Mouse (Mus musculus) brown adipose tissue, adult 24 weeks (tissue): Measurements from ENCODE around the gene Memo1. TPM values are rescaled to one million over a fixed set of nuclear protein-coding genes. Genes with fewer than 3 reads are reported as not detected.
A peak's percentile ranks its signal among the peaks of the same experiment; 100 is the strongest.

Experiments
- H3K27ac ChIP-seq: fragments of 200-500 bp; replicated peaks from 2 replicates; pipeline ENCODE4 v1.5.1; 2012; ENCODE audit warnings: low read depth, mild to moderate bottlenecking, low read length
- H3K4me1 ChIP-seq: fragments of 200-500 bp; 2 replicates; pipeline ENCODE4 v1.6.1; 2012; ENCODE audit warnings: low read length, mixed read lengths; ENCODE audit not compliant: control insufficient read depth, insufficient read depth, insufficient read length
- H3K4me3 ChIP-seq: fragments of 200-500 bp; 2 replicates; pipeline ENCODE4 v1.5.1; 2012; ENCODE audit warnings: low read depth, mild to moderate bottlenecking, low read length, moderate library complexity; ENCODE audit not compliant: insufficient read depth
- polyA plus RNA-seq: library from polyadenylated mRNA; stranded (reverse); fragments of >200 nt; gene quantifications from 2 replicates; pipeline ENCODE4 v1.2.4, GENCODE M21; 2012; ENCODE audit not compliant: missing spikeins, insufficient read depth, insufficient read length

The Memo1 gene
- polyA plus RNA-seq, 1 experiment = 81.4 TPM

GRCm38 (mm10) chr17:74282024-74282423 is 13.3 kb downstream of the Memo1 start:
- Histone ChIP-seq H3K27ac (no peak overlapping the region), H3K4me1 (peaks cover 3% of the 10 kb centered on the region), H3K4me3 (no peak overlapping the region)

DNA sequence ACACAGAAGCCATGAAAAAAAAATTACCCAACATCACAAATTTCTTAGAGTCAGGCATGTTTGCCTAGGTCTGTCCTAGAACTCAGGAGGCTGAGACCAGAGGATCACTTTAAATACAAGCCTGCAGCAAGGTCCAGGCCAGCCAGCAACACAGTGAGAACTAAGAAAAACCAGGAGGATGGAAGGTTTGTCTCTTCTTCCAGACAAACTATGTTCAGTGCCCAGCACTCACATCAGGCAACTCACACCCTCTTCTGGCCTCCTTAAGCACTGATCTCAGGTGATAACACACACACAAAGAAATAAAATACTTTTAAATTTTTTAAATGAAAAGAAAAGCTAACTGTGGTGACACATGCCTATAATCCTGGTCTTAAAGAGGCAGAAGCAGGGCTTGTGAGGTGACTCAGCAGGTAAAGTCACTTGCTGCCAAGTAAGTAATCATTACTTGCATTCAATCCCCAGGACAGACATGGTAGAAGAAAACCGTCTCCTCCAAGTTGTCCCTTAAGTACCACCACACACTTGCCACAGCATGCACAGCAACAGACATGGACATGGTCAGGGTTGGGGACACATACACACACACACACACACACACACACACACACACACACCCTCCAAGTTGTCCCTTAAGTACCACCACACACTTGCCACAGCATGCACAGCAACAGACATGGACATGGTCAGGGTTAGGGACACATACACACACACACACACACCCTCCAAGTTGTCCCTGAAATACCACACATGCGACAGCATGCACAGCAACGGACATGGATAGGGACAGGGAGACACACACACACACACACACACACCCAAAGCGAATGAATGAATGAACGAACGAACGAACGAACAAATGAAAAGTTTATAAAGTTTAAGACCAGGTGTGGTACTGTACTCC is 16.1 kb downstream of the Memo1 start:
- Histone ChIP-seq H3K4me3 (no peak overlapping the region), H3K4me1 (no peaks in the 10 kb centered on the region; the same call in 1 of the 2 replicates), H3K27ac (no peak overlapping the region)

DNA sequence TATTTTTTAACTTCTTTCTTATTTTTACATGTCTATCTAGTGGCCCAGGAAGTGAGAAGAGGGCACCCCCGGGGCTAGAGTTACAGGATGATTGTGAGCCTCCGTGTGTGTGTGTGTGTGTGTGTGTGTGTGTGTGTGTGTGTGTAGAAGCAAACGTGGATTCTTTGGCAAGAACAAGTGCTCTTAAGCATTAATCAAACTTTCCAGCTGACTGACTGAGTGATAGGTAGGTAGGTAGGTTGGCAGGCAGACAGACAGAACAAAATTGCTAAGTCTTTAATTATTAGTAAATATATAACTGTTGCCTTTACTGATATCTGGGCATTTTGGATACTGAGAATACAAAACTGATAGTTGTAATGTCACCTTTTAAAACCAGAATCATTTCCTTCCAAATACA is 20.9 kb downstream of the Memo1 start:
- H3K4me1 ChIP-seq = no peaks in the 10 kb centered on the region; the same call in 1 of the 2 replicates
- H3K4me3 ChIP-seq = no peak overlapping the region
- H3K27ac ChIP-seq = no peak overlapping the region

DNA sequence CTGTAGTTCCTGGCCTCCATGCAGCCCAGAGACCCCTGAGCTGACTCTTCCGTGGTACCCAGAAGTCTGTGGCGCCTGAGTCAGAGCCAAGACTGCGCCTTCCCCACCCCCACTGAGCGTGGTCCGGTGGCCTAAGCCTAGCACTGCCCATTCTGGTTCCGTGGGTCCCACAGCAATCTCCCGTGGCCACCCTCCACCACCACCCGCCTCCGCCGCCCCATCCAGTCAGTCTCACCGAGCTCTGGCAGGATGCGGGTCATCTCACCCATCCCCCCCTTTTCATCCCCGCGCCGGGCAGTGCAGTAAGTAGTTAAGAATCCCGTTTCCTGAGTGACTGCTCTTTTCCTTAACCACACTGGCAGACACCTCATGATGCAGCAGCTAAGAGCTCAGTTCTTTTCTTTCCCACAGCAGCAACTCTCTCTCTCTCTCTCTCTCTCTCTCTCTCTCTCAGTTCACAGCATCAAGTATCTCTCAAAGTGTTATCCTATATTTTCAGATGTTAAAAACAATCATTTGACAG is 22.6 kb downstream of the Memo1 start:
- Histone ChIP-seq H3K4me3 (no peak overlapping the region), H3K4me1 (no peaks in the 10 kb centered on the region; the same call in 1 of the 2 replicates), H3K27ac (no peak overlapping the region)

DNA sequence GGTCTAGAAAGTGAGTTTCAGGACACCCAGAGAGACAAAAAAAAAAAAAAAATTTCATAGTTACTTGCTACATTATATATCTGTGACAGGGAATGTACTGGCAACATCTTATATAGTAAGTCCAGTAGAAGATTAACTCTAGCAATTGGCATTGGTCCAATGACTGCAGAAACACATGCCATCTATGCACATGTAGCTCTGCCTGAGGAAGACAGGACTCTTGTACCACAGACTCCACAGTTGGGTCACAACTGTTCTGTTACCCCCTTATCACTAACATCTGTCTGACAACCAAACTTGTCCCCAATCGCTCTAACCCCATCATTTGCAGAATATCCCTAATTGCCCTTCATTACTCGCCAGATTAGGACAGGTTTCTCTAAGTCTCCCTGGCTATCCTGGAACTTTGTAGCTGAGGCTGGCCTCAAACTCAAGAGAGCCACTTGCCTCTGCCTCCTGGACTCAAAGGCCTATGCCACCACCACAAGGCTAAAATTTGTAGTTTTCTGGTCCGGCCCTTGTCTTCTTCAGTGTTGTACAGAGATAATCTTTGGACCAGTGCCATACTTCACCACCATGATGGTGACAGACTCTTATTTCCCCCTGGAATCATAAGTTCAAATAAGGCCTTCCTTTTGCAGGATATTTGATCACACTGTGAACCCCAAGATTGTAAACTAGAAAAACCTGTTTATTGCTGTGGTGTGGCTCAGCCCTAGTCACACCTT is 23.6 kb downstream of the Memo1 start:
- Histone ChIP-seq H3K4me3 (no peak overlapping the region), H3K4me1 (no peaks in the 10 kb centered on the region; the same call in 1 of the 2 replicates), H3K27ac (no peak overlapping the region)

- H3K4me3 ChIP-seq = no peak overlapping the region
- no peak overlapping the region for H3K27ac ChIP-seq
Observed at GRCm38 (mm10) chr17:74270205-74270604, 25.1 kb downstream of the Memo1 start.

GRCm38 (mm10) chr17:74267415-74268180 is 27.7 kb downstream of the Memo1 start:
- Histone ChIP-seq H3K27ac (no peak overlapping the region), H3K4me3 (no peak overlapping the region), H3K4me1 (peaks cover 6% of the 10 kb centered on the region)

More at GRCm38 (mm10) chr17:74270205-74270604, 25.1 kb downstream of the Memo1 start:
- H3K4me1 ChIP-seq = peaks cover 1% of the 10 kb centered on the region

- H3K27ac ChIP-seq = no peak overlapping the region
- H3K4me1 ChIP-seq = peaks cover 11% of the 10 kb centered on the region
- H3K4me3 ChIP-seq = no peak overlapping the region
Observed at GRCm38 (mm10) chr17:74265636-74266035, 29.7 kb downstream of the Memo1 start.

GRCm38 (mm10) chr17:74265156-74265505 is 30.2 kb downstream of the Memo1 start:
- H3K4me1 ChIP-seq = peaks cover 11% of the 10 kb centered on the region
- H3K4me3 ChIP-seq = no peak overlapping the region
- peak overlapping the region; percentile 43; the same call in 1 of the 2 replicates for H3K27ac ChIP-seq

DNA sequence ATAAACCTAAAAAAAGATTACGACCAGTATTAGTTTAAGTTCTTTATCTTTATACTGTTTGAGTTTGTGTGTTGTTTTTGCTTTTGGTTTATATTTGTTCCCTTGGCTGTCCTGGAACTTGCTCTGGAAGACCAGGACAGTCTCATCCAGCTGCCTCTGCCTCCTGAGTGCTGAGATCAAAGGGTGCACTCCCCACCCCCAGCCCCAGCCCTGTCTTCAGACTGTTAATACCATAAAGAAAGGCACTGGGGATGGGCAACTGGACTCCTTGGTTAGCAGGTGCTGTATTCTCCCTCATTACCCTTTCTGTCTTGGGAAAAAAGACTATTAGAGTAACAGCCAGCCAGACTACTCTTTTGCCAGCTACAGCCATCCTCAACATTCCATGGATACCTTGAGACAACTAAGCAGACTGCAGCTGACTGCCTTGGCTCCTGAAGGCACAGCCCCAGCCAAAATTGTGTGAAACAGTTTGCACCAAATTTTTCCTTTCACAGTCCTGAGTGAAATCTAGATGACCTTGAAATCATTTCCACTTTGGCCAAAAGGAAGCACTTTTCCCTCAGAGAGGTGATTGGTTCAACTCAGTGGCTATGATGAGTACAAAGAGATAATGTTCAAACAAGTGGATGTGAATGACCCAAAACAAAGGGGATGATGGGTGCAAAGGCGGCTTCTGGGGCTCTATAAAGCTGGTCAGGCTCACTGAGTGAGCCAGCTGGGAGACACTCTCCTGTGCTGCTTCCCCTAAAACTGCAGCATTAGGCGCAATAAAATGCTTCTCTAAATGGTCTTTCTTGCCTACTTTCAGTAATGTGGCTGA is 30.8 kb downstream of the Memo1 start:
- peaks cover 11% of the 10 kb centered on the region for H3K4me1 ChIP-seq
- H3K27ac ChIP-seq = peak overlapping the region; percentile 43; the same call in 1 of the 2 replicates

DNA sequence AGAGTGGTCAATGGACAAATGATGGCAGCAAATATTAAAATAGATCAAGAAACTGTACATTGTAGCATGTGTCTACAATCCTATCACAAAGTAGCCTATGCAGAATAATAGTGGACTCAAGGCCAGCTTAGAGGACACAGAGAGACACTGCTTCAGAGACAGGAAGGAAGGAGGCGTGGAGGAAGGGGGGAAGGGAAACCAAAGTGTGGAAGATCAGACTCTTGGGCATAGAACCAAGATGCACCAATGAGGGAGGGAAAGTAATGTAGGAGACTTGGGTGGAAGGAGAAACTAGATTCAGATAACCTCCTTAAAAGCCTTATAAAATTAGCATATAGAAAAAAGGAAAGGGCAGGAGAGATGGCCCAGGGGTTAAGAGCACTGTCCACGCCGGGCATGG is 32.9 kb downstream of the Memo1 start:
- H3K4me1 ChIP-seq = peaks cover 11% of the 10 kb centered on the region
- H3K4me3 ChIP-seq = no peak overlapping the region
- H3K27ac ChIP-seq = no peak overlapping the region

More for the DNA sequence above, 30.8 kb downstream of the Memo1 start:
- no peak overlapping the region for H3K4me3 ChIP-seq

DNA sequence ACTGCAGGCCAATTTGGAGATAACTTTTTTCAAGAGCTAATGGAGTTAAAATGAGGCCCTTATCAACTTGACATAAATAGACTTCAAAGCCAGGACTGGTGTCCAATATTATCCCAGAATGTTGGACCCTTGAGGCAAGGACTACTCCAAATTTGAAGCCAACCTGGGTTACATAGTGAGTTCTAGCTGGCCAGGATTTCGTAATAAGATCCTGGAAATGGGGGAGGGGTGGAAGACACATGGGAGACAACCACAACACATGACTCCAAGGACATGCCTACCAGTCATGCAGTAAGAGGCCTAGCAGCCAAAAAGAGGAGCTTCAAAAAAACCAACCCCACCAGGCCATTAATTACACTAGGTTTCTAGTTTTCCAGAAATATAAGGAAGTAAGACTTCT is 50.0 kb downstream of the Memo1 start:
- Histone ChIP-seq H3K4me1 (no peaks in the 10 kb centered on the region; the same call in 1 of the 2 replicates), H3K27ac (no peak overlapping the region), H3K4me3 (no peak overlapping the region)

- H3K4me1 ChIP-seq = no peaks in the 10 kb centered on the region; the same call in 1 of the 2 replicates
- no peak overlapping the region for H3K4me3 ChIP-seq
- no peak overlapping the region for H3K27ac ChIP-seq
Observed at GRCm38 (mm10) chr17:74242788-74243187, 52.5 kb downstream of the Memo1 start.

DNA sequence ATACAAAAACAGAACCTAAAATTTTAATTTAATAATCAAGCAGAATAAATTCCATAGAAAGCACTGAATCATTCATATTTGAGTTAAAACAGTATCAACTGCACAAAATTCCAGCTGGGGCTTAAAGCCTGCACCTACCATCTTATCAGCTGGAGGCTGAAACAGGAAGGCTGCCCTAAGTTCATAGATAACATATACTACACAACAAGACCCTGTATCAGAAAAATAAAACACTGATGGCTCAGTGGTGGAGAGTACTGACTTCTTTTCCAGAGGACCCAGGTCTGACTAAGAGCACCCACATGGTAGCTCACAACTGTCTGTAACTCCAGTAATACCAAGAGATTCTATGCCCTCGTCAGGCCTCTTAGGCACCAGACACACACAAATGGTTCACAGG is 55.0 kb downstream of the Memo1 start:
- Histone ChIP-seq H3K4me3 (no peak overlapping the region), H3K27ac (no peak overlapping the region), H3K4me1 (no peaks in the 10 kb centered on the region)
